Mouse (Mus musculus) CH12.LX (cell line): ENCODE measurements around the gene Os9.
A peak's percentile ranks its signal among the peaks of the same experiment; 100 is the strongest.

ENCODE experiments used
- CTCF ChIP-seq, 2 experiments: IDR thresholded peaks in 1 of 2; conservative IDR thresholded peaks in 1 of 2; 2 replicates each; pipeline ENCODE4 v1.5.1; 2011 to 2012; ENCODE audit warnings: low read depth in 2 of 2, low read length in 2 of 2, improper control_type of control experiment in 1 of 2, inconsistent platforms in 1 of 2, mild to moderate bottlenecking in 1 of 2, moderate library complexity in 1 of 2
- E2F4 ChIP-seq: IDR thresholded peaks from 2 replicates; pipeline ENCODE4 v1.6.1; 2011; ENCODE audit warnings: low read depth, low read length, improper control_type of control experiment; ENCODE audit not compliant: insufficient replicate concordance
- MAFK ChIP-seq: IDR thresholded peaks from 2 replicates; pipeline ENCODE4 v1.6.1; 2011; ENCODE audit warnings: low read length, improper control_type of control experiment; ENCODE audit not compliant: insufficient replicate concordance
- MXI1 ChIP-seq: IDR thresholded peaks from 2 replicates; pipeline ENCODE4 v1.6.1; 2011; ENCODE audit warnings: mild to moderate bottlenecking, low read depth, low read length, improper control_type of control experiment
- MYC ChIP-seq: IDR thresholded peaks from 2 replicates; pipeline ENCODE4 v1.6.1; 2011; ENCODE audit warnings: low read depth, mild to moderate bottlenecking, improper control_type of control experiment, low read length
- NELFE ChIP-seq: IDR thresholded peaks from 2 replicates; pipeline ENCODE4 v1.6.1; 2011; ENCODE audit warnings: low read depth, low read length, improper control_type of control experiment
- POLR2A ChIP-seq: IDR thresholded peaks from 2 replicates; pipeline ENCODE4 v1.6.1; 2011; ENCODE audit warnings: low read depth, mild to moderate bottlenecking, improper control_type of control experiment, low read length
- RCOR1 ChIP-seq: conservative IDR thresholded peaks from 2 replicates; pipeline ENCODE4 v1.6.1; 2012; ENCODE audit warnings: low read depth, mild to moderate bottlenecking, inconsistent platforms, low read length, improper control_type of control experiment
- TBP ChIP-seq: conservative IDR thresholded peaks from 2 replicates; pipeline ENCODE4 v1.6.1; 2011; ENCODE audit warnings: low read depth, low read length, improper control_type of control experiment
- USF2 ChIP-seq: conservative IDR thresholded peaks from 2 replicates; pipeline ENCODE4 v1.6.1; 2011; ENCODE audit warnings: low read depth, low read length, improper control_type of control experiment
- ZC3H11A ChIP-seq: IDR thresholded peaks from 2 replicates; pipeline ENCODE4 v1.6.1; 2012; ENCODE audit warnings: low read depth, mild to moderate bottlenecking, inconsistent platforms, low read length, improper control_type of control experiment
- ZKSCAN1 ChIP-seq: IDR thresholded peaks from 2 replicates; pipeline ENCODE4 v1.6.1; 2012; ENCODE audit warnings: low read depth, inconsistent platforms, low read length, improper control_type of control experiment, borderline replicate concordance
- ZMIZ1 ChIP-seq: IDR thresholded peaks from 2 replicates; pipeline ENCODE4 v1.6.1; 2012; ENCODE audit warnings: low read depth, mild to moderate bottlenecking, inconsistent platforms, low read length, improper control_type of control experiment

DNA sequence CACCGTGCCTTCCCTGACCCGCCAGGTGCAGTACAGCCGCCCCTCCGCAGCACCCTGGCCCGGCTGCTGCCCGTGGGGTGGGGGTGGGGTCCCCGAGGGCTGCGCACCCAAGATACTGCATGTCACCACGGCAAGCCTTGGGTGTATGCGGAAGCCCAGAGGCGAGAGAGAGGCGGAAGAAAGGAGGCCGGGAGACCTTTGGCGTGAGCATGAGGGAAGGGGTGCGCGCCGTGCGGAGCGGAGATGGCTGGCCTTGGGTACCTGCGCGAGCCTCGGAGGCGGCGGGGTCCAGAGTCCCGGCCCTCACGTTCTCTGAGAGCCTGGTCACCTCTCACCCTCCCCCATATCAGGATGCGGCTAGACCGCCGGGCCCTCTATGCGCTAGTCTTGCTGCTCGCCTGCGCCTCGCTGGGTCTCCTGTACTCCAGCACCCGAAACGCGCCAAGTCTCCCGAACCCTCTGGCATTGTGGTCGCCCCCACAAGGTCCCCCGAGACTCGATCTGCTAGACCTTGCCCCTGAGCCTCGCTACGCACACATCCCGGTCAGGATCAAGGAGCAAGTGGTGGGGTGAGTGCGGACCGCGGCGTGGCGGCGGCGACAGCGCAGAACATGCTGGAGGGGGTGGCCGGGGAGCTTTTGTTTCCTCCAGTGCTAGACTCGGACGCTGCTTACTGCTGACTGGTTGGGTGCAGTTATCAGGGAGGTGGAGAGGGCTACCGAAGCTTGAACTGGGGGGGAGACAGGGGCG is 44.9 kb upstream of the Os9 start:
- TF ChIP-seq MXI1, result peak; percentile 34; the same call in 1 of the 2 replicates
- TF ChIP-seq MYC, result no peak
- TF ChIP-seq USF2, result no peak
- TF ChIP-seq CTCF (conservative IDR thresholded peaks at IDR 0.05 in 1 of 2, IDR thresholded peaks at IDR 0.05 in 1 of 2; ENCODE audit: low read depth in 2 of 2, low read length in 2 of 2), result no peak
- TF ChIP-seq TBP, result no peak
- no peak for TF ChIP-seq MAFK
- no peak for TF ChIP-seq ZC3H11A
- no peak for TF ChIP-seq POLR2A
- no peak for TF ChIP-seq ZMIZ1
- TF ChIP-seq ZKSCAN1, result no peak
- TF ChIP-seq NELFE, result no peak
- no peak for TF ChIP-seq RCOR1
- TF ChIP-seq E2F4, result no peak
